Mouse (Mus musculus) bone marrow, adult 2 months (tissue): ENCODE results near the gene Parvb.

ENCODE experiments used
- CTCF ChIP-seq: fragments of 200-500 bp; IDR thresholded peaks from 2 replicates; pipeline ENCODE4 v1.5.1; 2011; ENCODE audit warnings: low read length, control low read depth; ENCODE audit not compliant: control insufficient read depth, insufficient read depth
- POLR2A ChIP-seq: fragments of 200-500 bp; IDR thresholded peaks from 2 replicates; pipeline ENCODE4 v1.6.1; 2011; ENCODE audit warnings: low read depth, mild to moderate bottlenecking, control low read depth, low read length, borderline replicate concordance; ENCODE audit not compliant: control insufficient read depth

GRCm38 (mm10) chr15:84232609-84233008, 766 bp downstream of the Parvb start:
- TF ChIP-seq POLR2A = no peak
- no peak for TF ChIP-seq CTCF
